In the genomic region with DNA sequence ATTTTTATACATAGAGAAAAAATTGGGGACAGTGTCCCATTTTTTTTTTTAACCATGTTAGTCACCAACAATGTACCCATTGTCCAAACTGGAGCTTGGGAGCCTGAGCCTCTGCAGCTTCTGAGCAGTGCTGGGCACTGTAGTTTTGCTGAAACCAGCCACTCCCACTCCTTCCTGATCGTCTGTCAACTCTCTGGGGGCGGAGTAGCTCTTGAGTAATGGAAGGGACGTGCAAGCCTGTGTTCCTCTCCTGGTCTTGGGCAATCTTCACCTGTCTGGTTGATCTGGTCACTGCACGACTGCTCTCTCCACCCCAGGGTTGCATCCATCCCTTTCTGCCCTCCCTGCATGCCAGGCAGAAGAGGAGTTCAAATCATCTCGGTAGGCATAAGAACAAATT, we compare ENCODE assay signal across 11 mouse cellular contexts. TPM values are rescaled to one million over a fixed set of nuclear protein-coding genes. Genes with fewer than 3 reads are reported as not detected.
A peak's percentile ranks its signal among the peaks of the same experiment; 100 is the strongest.
DNase-seq lines count a peak whose midpoint lies in the region; ATAC-seq lines count a peak whose summit lies in the region.
"Had no signal": no experiment of that assay in that cellular context is flagged by ENCODE, and none has a peak within 500 bp of the region (broad histone marks: within the 10 kb centered on the region; RNA-seq: fewer than 3 reads in every experiment).

No protein-coding gene starts in this region.

- peak; percentile 47 for DNase-seq in 3T3-L1 (ENCODE audit: low read depth, low spot score)
- DNase-seq in CD4-positive, CD25-positive, alpha-beta regulatory T cell, adult 2 months (ENCODE audit: low read depth, low spot score) = peak; percentile 25
- DNase-seq in induced T-regulatory cell, adult 2 months (ENCODE audit: low read depth) = peak; percentile 16
- no peak for DNase-seq in embryo, embryonic 9.5 days (ENCODE audit: extremely low spot score)
- no peak for DNase-seq in cerebellum, adult 9-10 months
- DNase-seq in urinary bladder, postnatal 14 days (ENCODE audit: low spot score) = no peak
- DNase-seq: kidney, adult 2 months; left cerebral cortex, postnatal 4 days; midbrain, embryonic 14.5 days had no signal

- H3K4me2 ChIP-seq in lung, embryonic 16.5 days (ENCODE audit: low read depth, low read length) = no peak overlapping the region

- no peak overlapping the region for H3K27ac ChIP-seq in lung, embryonic 16.5 days (ENCODE audit: low read length)
- H3K27ac ChIP-seq: hindbrain, embryonic 10.5 days had no signal

- whole genome bisulfite sequencing in lung, embryonic 16.5 days = 33% methylated on average over 5 of the region's 5 CpGs

- H3K4me3 ChIP-seq in lung, embryonic 16.5 days (ENCODE audit: low read length) = no peak overlapping the region
- H3K4me3 ChIP-seq: hindbrain, embryonic 10.5 days had no signal

- no peak overlapping the region for H3K9ac ChIP-seq in lung, embryonic 16.5 days (ENCODE audit: low read length)

- no peaks in the 10 kb centered on the region for H3K36me3 ChIP-seq in lung, embryonic 16.5 days (ENCODE audit: control insufficient read depth, insufficient read depth, low read length)
- H3K36me3 ChIP-seq: hindbrain, embryonic 10.5 days had no signal

- no peaks in the 10 kb centered on the region for H3K27me3 ChIP-seq in lung, embryonic 16.5 days (ENCODE audit: control insufficient read depth, insufficient read depth, low read depth, low read length)

- no peaks in the 10 kb centered on the region for H3K9me3 ChIP-seq in lung, embryonic 16.5 days (ENCODE audit: control insufficient read depth, low read length)
- H3K9me3 ChIP-seq: hindbrain, embryonic 10.5 days had no signal

- peak; percentile 84 for ATAC-seq in lung, embryonic 16.5 days (ENCODE audit: low read depth)

- H3K4me1 ChIP-seq in lung, embryonic 16.5 days (replicated peaks; ENCODE audit: control insufficient read depth, insufficient read depth, low read length) = 0 out of 2 replicates have a peak, but pooled peaks cover 3% of the 10 kb centered on the region
- H3K4me1 ChIP-seq: hindbrain, embryonic 10.5 days had no signal

RNA-seq across cellular contexts. Expression of a gene that starts 21.0 kb away (rescaled TPM):
- polyA plus RNA-seq in lung, embryonic 16.5 days (2015; fragmentation: Nextera tagmentation; extraction: Ambion mirVana) = 1.2 and 1.4 TPM in 2 replicates

RNA-seq across cellular contexts. Expression of a gene that starts 22.9 kb away (rescaled TPM):
- 257 and 269 TPM in 2 replicates for polyA plus RNA-seq in lung, embryonic 16.5 days (2015; fragmentation: Nextera tagmentation; extraction: Ambion mirVana)

RNA-seq across cellular contexts. Expression of a gene that starts 57.0 kb away (rescaled TPM):
- 13.3 and 14.7 TPM in 2 replicates for polyA plus RNA-seq in lung, embryonic 16.5 days (2015; fragmentation: Nextera tagmentation; extraction: Ambion mirVana)

Comparison
In these comparisons a context has a peak if more than half of its experiments do, and no peak if none do; other contexts are left out.
1. DNase-seq: peak in 3T3-L1 (single experiment), CD4-positive, CD25-positive, alpha-beta regulatory T cell, adult 2 months (single experiment) and induced T-regulatory cell, adult 2 months (single experiment); none in embryo, embryonic 9.5 days (single experiment), cerebellum, adult 9-10 months (single experiment) and urinary bladder, postnatal 14 days (single experiment).